Mouse (Mus musculus): ENCODE data around the gene Gcnt1.

DNA sequence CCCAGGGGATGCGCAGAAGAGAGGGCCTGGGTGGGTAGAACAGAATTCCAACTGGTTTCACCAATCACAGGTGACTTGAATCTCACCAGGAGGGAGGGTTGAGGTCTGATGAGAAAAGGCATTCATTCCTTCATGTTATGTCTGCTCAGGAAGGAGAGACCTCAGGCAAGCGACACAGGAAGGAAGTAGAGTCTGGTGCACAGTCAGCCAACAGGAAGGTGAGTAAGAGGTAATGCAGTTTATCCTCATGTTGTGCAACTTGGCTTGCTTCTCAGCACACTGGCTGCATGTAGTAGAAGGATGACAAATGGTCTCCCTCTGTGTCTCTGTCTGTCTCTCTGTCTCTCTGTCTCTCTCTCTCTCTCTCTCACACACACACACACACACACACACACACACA, 33.1 kb downstream of the Gcnt1 start:
- TF ChIP-seq EP300 (IDR thresholded peaks at IDR 0.05; ENCODE audit: low read depth) = no peak
- no peak for TF ChIP-seq CTCF (IDR thresholded peaks at IDR 0.05; ENCODE audit: low read depth)
